Mouse (Mus musculus): ENCODE data around the gene Gm17018. TPM values are rescaled to one million over a fixed set of nuclear protein-coding genes. Genes with fewer than 3 reads are reported as not detected.

Gm17018 gene
- polyA plus RNA-seq, 1 experiment: 27.3 TPM

DNA sequence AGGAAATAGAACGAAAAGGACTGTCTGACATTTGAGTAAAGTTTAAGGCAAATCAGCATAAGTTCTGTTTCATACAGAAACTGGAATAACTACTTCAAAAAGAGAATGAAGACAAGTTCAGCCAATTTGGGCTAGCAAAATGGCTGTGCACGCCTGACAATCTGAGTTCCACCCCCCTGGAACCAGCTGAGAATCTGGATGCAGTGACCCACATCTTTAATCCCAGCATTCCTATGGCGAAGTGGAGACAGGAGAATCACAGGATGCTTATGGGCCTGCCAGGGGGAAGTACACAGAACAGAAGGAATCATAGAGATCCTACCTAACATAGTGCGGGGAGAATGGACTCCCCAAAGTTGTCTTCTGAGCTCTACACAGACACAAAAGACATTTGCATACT is 36.7 kb downstream of the Gm17018 start:
- no peak overlapping the region for H3K4me2 ChIP-seq (ENCODE audit: low read depth)

DNA sequence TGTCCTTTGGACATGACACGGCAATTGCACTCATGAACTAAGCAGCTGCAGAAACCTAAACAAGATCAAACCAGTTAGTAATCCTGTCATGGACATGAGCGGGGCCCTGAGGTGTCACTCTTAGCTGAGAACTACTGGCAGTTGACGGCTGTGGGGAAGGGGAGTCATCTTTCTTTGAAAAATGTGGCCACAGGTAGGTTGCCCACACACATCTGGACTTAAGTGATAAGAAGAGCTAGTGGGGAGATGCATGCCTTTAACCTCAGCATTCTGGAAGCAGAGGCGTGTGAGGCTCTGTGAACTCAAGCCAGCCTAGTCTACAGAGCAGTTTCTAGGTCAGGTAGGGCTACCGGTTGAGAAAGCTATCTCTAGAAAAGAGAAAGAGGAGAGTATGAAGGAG is 42.2 kb downstream of the Gm17018 start:
- no peak for TF ChIP-seq TCF3 (IDR thresholded peaks at IDR 0.05; ENCODE audit: insufficient read length, low read depth)
- TF ChIP-seq MYOG (IDR thresholded peaks at IDR 0.05; ENCODE audit: control insufficient read depth in 1 of 3, insufficient read depth in 1 of 3, insufficient read length in 2 of 3, low read depth in 2 of 3): no peak
- no peak overlapping the region for H3K4me3 ChIP-seq

More for the DNA sequence above, 36.7 kb downstream of the Gm17018 start:
- Histone ChIP-seq H3ac (ENCODE audit: control insufficient read depth, insufficient read length) (no peak overlapping the region), H3K4me3 (no peak overlapping the region), H3K27me3 (ENCODE audit: control insufficient read depth, insufficient read depth, insufficient read length) (no peaks in the 10 kb centered on the region), H3K36me3 (ENCODE audit: control insufficient read depth, insufficient read depth) (no peaks in the 10 kb centered on the region), H3K79me2 (ENCODE audit: control insufficient read depth, insufficient read depth) (no peaks in the 10 kb centered on the region)
- TF ChIP-seq SRF (IDR thresholded peaks at IDR 0.05; ENCODE audit: control insufficient read depth, insufficient read length, low read depth) (no peak), MYOG (IDR thresholded peaks at IDR 0.05; ENCODE audit: control insufficient read depth in 1 of 3, insufficient read depth in 1 of 3, insufficient read length in 2 of 3, low read depth in 2 of 3) (no peak), MAX (IDR thresholded peaks at IDR 0.05; ENCODE audit: low read depth) (no peak), E2F4 (IDR thresholded peaks at IDR 0.05; ENCODE audit: insufficient read depth) (no peak), USF1 (IDR thresholded peaks at IDR 0.05; ENCODE audit: low read depth) (no peak), TCF3 (IDR thresholded peaks at IDR 0.05; ENCODE audit: insufficient read length, low read depth) (no peak), POLR2AphosphoS2 (IDR thresholded peaks at IDR 0.05; ENCODE audit: insufficient read length, low read depth) (no peak), POLR2A (IDR thresholded peaks at IDR 0.05; ENCODE audit: insufficient read length, low read depth) (no peak), REST (IDR thresholded peaks at IDR 0.05; ENCODE audit: insufficient read depth, insufficient read length) (no peak), MYOD1 (IDR thresholded peaks at IDR 0.05; ENCODE audit: control insufficient read depth in 1 of 3, insufficient read length in 2 of 3, low read depth in 2 of 3) (no peak), CEBPB (IDR thresholded peaks at IDR 0.05; ENCODE audit: insufficient read depth, poor library complexity, severe bottlenecking) (no peak), TCF12 (IDR thresholded peaks at IDR 0.05; ENCODE audit: insufficient read depth, poor library complexity, severe bottlenecking) (no peak)

DNA sequence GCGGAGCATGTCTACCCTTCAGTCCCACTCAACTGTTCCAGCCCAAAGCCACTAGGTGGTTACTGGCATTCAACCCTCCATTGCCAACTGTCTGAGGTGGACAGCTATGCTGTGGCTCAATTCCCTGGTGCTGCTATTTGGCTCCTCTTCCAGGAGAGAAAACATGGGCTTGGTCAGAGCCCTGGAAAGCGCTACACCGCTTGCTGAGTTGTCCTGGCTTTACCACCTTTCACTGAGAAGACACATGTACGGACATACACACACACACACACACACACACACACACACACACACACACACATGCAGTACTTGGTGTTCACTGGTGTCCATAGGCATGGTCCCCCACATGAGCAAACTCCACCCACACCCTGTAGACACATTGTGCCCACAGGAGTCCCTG is 46.3 kb downstream of the Gm17018 start:
- Histone ChIP-seq H3K27me3 (ENCODE audit: control insufficient read depth, insufficient read depth, insufficient read length) (no peaks in the 10 kb centered on the region), H3ac (ENCODE audit: control insufficient read depth, insufficient read length) (no peak overlapping the region), H3K79me2 (ENCODE audit: control insufficient read depth, insufficient read depth) (no peaks in the 10 kb centered on the region), H3K4me3 (no peak overlapping the region), H3K4me2 (ENCODE audit: low read depth) (no peak overlapping the region), H3K36me3 (ENCODE audit: control insufficient read depth, insufficient read depth) (no peaks in the 10 kb centered on the region)
- no peak for TF ChIP-seq POLR2AphosphoS2 (IDR thresholded peaks at IDR 0.05; ENCODE audit: insufficient read length, low read depth)
- TF ChIP-seq USF1 (IDR thresholded peaks at IDR 0.05; ENCODE audit: low read depth): no peak

More for the DNA sequence above, 42.2 kb downstream of the Gm17018 start:
- no peaks in the 10 kb centered on the region for H3K27me3 ChIP-seq (ENCODE audit: control insufficient read depth, insufficient read depth, insufficient read length)
- no peaks in the 10 kb centered on the region for H3K36me3 ChIP-seq (ENCODE audit: control insufficient read depth, insufficient read depth)
- no peaks in the 10 kb centered on the region for H3K79me2 ChIP-seq (ENCODE audit: control insufficient read depth, insufficient read depth)
- H3K4me2 ChIP-seq (ENCODE audit: low read depth): no peak overlapping the region
- no peak overlapping the region for H3ac ChIP-seq (ENCODE audit: control insufficient read depth, insufficient read length)

DNA sequence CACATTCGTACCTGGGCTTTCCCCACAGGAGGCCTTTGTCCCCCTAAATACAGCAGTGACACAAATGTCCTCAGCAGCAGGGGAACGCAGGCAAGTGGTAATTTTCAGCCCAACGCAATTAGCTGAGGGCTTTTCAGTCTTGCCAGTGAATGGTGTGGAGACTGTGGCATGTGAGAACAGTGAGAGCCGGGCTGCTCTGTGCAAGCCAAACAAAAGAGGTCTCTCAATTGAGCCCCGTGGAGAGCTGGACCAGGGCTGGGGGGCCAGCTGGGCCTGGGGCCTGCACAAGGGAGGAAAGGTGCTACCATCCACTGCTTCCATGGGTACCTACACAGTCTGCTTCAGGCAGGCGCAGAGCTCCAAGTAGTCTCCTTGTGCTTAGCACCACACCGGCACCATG is 47.1 kb downstream of the Gm17018 start:
- TF ChIP-seq TCF12 (IDR thresholded peaks at IDR 0.05; ENCODE audit: insufficient read depth, poor library complexity, severe bottlenecking) (no peak), CEBPB (IDR thresholded peaks at IDR 0.05; ENCODE audit: insufficient read depth, poor library complexity, severe bottlenecking) (no peak), SRF (IDR thresholded peaks at IDR 0.05; ENCODE audit: control insufficient read depth, insufficient read length, low read depth) (no peak), POLR2AphosphoS2 (IDR thresholded peaks at IDR 0.05; ENCODE audit: insufficient read length, low read depth) (no peak), MYOG (IDR thresholded peaks at IDR 0.05; ENCODE audit: control insufficient read depth in 1 of 3, insufficient read depth in 1 of 3, insufficient read length in 2 of 3, low read depth in 2 of 3) (no peak), MAX (IDR thresholded peaks at IDR 0.05; ENCODE audit: low read depth) (no peak), POLR2A (IDR thresholded peaks at IDR 0.05; ENCODE audit: insufficient read length, low read depth) (no peak), TCF3 (IDR thresholded peaks at IDR 0.05; ENCODE audit: insufficient read length, low read depth) (no peak), MYOD1 (IDR thresholded peaks at IDR 0.05; ENCODE audit: control insufficient read depth in 1 of 3, insufficient read length in 2 of 3, low read depth in 2 of 3) (no peak), REST (IDR thresholded peaks at IDR 0.05; ENCODE audit: insufficient read depth, insufficient read length) (no peak), E2F4 (IDR thresholded peaks at IDR 0.05; ENCODE audit: insufficient read depth) (no peak), USF1 (IDR thresholded peaks at IDR 0.05; ENCODE audit: low read depth) (no peak)
- Histone ChIP-seq H3K36me3 (ENCODE audit: control insufficient read depth, insufficient read depth) (no peaks in the 10 kb centered on the region), H3ac (ENCODE audit: control insufficient read depth, insufficient read length) (no peak overlapping the region), H3K4me3 (no peak overlapping the region), H3K27me3 (ENCODE audit: control insufficient read depth, insufficient read depth, insufficient read length) (no peaks in the 10 kb centered on the region), H3K4me2 (ENCODE audit: low read depth) (no peak overlapping the region), H3K79me2 (ENCODE audit: control insufficient read depth, insufficient read depth) (no peaks in the 10 kb centered on the region)

DNA sequence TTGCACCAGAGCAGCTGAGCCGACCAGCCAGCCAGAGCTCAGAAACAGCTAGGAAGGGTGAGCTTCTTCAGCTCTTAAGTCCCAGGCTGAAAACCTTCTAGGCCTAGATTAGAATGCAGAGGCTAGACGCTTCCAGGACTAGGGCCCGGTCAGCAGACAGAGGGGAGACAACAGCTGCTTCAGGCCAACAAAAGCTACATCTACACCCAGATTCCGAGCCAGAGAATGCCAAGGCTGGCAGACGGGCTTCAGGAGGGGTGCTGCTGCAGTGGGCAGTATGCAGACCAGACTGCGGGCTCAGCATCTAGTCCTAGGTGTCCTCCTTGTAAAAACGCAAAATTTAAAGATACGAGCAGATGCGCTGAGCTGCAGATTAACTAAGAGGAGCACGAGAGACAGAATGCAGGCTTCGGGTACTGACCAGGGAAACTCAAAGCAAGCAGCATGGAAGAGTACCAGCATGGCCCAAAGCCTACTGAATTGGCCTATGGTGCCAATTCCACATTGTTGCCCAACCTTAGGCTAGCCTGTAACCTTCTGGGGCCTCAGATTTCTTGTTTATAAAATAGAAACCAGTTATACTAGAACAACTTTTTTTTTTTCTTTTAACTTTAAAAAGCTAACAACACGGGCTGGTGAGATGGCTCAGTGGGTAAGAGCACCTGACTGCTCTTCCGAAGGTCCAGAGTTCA is 48.4 kb downstream of the Gm17018 start:
- Histone ChIP-seq H3K4me3 (no peak overlapping the region), H3K36me3 (ENCODE audit: control insufficient read depth, insufficient read depth) (no peaks in the 10 kb centered on the region), H3K79me2 (ENCODE audit: control insufficient read depth, insufficient read depth) (no peaks in the 10 kb centered on the region), H3ac (ENCODE audit: control insufficient read depth, insufficient read length) (no peak overlapping the region), H3K27me3 (ENCODE audit: control insufficient read depth, insufficient read depth, insufficient read length) (no peaks in the 10 kb centered on the region), H3K4me2 (ENCODE audit: low read depth) (no peak overlapping the region)
- TF ChIP-seq TCF12 (IDR thresholded peaks at IDR 0.05; ENCODE audit: insufficient read depth, poor library complexity, severe bottlenecking) (no peak), MYOD1 (IDR thresholded peaks at IDR 0.05; ENCODE audit: control insufficient read depth in 1 of 3, insufficient read length in 2 of 3, low read depth in 2 of 3) (peak in 2 of 3 experiments; percentile 36 to 51), MYOG (IDR thresholded peaks at IDR 0.05; ENCODE audit: control insufficient read depth in 1 of 3, insufficient read depth in 1 of 3, insufficient read length in 2 of 3, low read depth in 2 of 3) (peak in 1 of 3 experiments; percentile 76)

Data from myocyte (in vitro differentiated cells).